ENCODE assay signal across 9 mouse cellular contexts in the genomic region with DNA sequence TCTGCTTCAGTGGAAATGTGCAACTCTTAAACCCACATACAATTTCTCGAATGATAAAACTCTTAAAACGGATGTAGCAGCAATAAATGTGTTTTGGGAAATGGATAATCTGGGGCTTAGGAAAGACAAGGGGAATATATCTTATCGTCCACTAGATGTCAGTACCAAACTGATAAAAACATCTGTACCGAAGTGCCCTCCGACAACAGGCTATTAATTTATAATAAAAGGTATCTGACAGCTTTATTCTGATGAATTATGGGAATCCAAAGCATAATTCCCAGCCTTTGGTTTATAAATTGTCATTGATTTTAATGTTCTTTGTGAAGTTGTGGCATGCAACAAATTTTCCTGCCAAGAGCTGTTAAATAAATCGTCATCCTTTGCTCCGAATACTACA.
DNase-seq lines count a peak whose midpoint lies in the region; ATAC-seq and TF ChIP-seq lines count a peak whose summit lies in the region.
"Had no signal": no experiment of that assay in that cellular context is flagged by ENCODE, and none has a peak within 500 bp of the region (broad histone marks: within the 10 kb centered on the region; RNA-seq: fewer than 3 reads in every experiment).

No protein-coding gene starts in this region.

- H3K27me3 ChIP-seq in Patski, result peaks cover 12% of the 10 kb centered on the region

- peak; percentile 37 for TF ChIP-seq CTCF in Patski (IDR thresholded peaks at IDR 0.05)

- peak; percentile 5 for DNase-seq in cerebellum, adult 9-10 months
- no peak for DNase-seq in cerebellum, adult 11 months
- DNase-seq in layer of hippocampus, adult 9-10 months (ENCODE audit: low spot score), result peak; percentile 29
- no peak for DNase-seq in layer of hippocampus, adult 8-10 months (ENCODE audit: low spot score in 2 of 2)
- no peak for DNase-seq in Patski (ENCODE audit: low read depth, low spot score)
- DNase-seq in thymus, adult 18-20 months, result no peak
- DNase-seq in heart, adult 8-10 months (ENCODE audit: low spot score), result no peak
- DNase-seq: kidney, postnatal 10 days had no signal

- POLR2A ChIA-PET in Patski (lab: Charles Lee), result no interaction called here

- CTCF ChIA-PET in Patski (lab: Charles Lee), result no interaction called here

- no peak for ATAC-seq in Patski
- ATAC-seq in megakaryocyte progenitor cell, adult 5-6 weeks (replicated peaks; ENCODE audit: poor library complexity), result peak; percentile 60

- in situ Hi-C loops in Patski (cut with MboI; ENCODE audit: low pct_unique_long_range_greater_than_20kb), result loop anchor here (10.0 kb wide), 1 partner anchor 284 kb away; no protein-coding TSS in a partner anchor

Comparison
In these comparisons a context has a peak if more than half of its experiments do, and no peak if none do; other contexts are left out.
1. DNase-seq: peak in cerebellum, adult 9-10 months (single experiment) and layer of hippocampus, adult 9-10 months (single experiment); none in cerebellum, adult 11 months (single experiment), layer of hippocampus, adult 8-10 months (0 of 2), Patski (single experiment), thymus, adult 18-20 months (0 of 2) and heart, adult 8-10 months (single experiment).